Mouse (Mus musculus) urinary bladder, postnatal 4 days (tissue): ENCODE measurements around the gene 6030408B16Rik.
A peak's percentile ranks its signal among the peaks of the same experiment; 100 is the strongest.

Source experiments
- DNase-seq, 2 experiments: peaks; one replicate each; pipeline ENCODE4 v3.0.0; 2021 to 2022; ENCODE audit warnings: low spot score in 2 of 2

Gene 6030408B16Rik

GRCm38 (mm10) chr15:101297988-101298387, 5.0 kb downstream of the 6030408B16Rik start:
- DNase-seq, result no peak

- DNase-seq, result no peak
These were observed 5.5 kb downstream of the 6030408B16Rik start for GRCm38 (mm10) chr15:101298550-101298949.

- DNase-seq, result no peak
These were observed 6.5 kb downstream of the 6030408B16Rik start for GRCm38 (mm10) chr15:101299480-101299960.

DNA sequence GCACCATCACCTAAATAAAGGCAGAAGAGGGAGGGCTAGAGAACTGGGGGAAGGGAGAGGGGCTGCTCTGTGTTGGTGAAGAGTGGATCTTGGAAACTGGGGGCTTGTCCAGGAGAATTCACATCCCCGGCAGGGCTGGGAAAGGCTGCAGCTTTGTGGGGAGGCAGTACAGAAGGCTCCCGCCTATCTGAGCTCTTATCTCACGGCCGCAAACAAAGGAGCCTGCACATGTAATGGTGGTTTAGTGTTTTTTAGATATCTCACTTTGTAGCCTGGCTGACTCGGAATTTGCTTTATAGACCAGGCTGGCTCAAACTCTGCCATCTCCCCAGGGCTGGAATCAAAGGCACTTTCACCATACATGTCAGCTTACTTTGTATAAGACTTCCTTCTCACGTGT, 7.1 kb downstream of the 6030408B16Rik start:
- DNase-seq, result no peak

DNA sequence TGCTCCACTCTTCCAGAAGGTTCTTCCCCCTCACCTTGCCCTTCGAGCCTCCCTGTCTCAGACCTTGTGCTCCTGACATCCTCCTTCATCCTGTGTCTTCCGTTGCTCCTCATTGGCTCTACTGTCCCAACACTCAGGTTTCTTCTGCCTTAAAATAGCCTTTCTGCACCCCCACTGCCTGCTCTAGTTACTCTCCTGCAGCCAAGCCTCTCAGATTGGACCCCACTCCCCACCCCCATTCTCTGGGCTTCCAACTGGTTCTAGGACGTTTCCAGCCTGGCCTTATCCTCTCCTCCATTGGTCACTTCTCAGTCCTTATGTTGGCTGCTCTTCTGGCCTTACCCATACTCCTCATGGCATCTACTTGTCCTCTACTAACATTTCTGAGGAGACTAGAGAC, 9.2 kb downstream of the 6030408B16Rik start:
- DNase-seq, result no peak

GRCm38 (mm10) chr15:101303830-101304229, 10.8 kb downstream of the 6030408B16Rik start:
- DNase-seq, result no peak

GRCm38 (mm10) chr15:101306459-101306858, 13.4 kb downstream of the 6030408B16Rik start:
- DNase-seq, result no peak

DNA sequence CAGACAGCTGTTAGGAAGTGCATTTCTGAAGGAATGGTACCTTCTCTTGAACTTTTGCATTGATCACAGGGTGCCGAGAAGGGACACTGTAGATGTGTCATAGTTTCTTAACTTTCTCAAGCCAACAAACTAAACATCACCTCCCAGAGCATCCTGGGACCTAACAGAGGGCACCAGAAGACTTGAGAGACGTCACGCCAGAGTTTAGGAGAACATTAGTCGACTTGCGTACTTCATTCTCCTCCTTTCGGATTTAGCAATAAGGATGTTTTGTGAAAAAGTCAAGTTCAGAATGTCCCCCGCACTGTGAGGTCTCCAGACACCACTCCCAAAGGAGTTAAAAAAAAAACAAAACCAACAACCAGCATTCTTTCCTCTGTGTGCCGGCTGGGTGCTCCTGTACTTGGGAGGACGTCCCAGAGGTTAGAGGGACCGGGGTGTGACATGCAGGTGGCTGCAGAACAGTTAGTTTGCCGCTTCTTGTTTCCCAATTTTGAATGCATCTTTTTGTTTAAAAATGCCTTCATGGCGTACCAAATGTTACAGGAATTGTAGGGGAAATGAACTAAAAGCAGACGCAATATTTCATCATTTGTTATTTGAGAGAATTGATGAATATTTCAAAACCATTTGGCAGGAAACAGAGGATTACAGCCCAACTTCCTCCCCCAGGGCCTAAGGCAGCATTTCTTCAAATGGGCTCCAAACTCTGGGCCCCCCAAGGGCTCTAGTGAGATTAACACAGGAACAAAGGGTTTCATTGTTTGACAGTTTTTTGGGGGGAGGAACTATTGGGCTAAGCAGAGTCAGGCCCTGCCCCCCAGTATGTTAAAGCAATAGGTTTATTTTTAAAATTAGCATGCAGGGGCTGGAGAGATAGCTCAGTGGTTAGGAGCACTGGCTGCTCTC, 15.7 kb downstream of the 6030408B16Rik start:
- DNase-seq, result no peak

DNA sequence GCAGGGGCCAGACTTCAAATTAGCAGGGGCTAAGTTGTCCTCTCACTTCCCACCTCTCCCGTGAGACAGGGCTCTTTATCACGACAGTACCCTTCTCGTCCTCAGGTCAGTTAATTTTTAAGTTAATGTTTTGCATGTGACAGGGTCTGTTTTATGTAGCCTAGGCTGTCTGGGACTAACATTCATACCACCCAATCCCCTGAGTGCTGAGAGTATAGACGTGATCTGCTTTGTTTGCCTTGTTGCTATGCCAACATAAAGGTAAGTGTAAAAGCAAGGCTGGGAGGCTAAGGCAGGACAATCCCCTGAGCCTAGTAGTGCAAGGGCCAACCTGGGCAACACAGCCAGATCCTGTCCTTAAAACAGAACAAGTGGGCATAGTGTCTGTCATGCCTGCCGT, 16.5 kb downstream of the 6030408B16Rik start:
- no peak for DNase-seq

DNA sequence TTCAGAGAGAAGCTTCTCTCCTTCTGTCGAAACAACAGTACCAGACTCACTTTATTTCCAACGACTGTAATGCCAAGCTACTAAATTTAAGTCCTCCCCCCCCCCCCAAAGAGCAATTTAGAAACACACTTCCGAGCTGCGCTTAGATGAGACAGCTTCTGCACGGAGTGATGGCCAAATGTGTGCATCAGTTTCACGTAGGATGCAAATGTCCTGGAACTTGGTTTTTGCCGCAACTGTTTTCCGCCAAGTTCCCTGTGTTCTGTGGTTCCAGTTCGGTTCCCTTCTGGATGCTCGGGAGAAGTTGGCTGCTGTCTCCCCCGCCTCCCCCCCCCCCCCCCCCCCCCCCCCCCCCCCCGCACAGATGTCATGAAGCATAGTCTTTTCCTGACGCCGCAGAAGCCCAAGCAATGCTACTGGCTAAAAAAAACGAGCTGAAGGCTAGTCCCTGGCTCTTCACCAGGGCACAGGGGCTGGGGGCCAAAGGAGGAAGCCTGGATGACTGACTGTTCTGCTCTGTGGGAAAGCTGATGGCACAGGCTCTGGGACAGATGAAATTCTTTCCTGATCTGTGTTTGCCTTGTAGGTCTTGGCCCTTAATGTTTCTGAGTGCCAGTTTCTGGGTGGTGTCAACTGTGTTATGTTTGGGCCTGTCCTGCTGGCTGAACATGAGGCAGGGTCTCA, 18.2 kb downstream of the 6030408B16Rik start:
- no peak for DNase-seq

- no peak for DNase-seq
These were observed 19.0 kb downstream of the 6030408B16Rik start for GRCm38 (mm10) chr15:101312006-101312405.

DNA sequence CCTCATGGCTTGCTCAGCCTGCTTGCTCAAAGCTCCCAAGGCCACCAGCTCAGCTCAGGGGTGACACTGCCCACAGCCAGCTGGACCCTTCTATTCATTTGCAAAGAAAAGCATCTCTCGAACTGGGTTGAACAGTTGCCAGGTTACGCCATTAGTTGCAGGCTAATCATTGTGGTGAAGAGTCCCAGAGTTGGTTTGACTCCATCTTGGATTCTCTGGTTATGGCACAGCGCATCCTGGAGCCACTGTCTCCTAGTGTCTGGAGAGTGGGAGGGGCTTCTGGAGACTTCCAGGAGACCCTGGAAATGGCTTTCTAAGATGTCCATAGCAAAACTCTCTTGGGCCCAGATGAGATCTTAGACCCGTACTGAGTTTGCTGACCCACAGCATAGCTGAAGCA, 22.4 kb downstream of the 6030408B16Rik start:
- DNase-seq, result no peak

DNA sequence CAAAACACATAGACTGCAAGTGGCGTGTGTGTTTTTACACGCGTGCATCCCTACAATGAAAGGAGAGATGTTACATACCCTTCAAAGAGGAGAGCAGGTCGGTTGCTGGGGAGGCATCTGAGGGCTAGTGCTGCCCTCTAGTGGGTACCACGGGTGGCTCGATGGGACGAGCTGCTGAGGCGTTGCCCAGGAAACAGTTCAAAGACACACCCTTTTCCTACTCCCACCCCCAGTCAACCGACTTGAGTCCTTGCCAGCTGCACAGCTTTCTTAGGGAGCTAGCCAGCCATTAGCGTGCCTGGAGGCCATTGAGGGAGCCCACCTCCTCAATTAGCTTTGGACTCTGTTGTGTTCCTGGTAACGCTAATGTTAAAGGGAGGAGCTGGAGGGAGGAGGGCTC, 22.8 kb downstream of the 6030408B16Rik start:
- peak; percentile 88 to 90 for DNase-seq

- DNase-seq, result no peak
These were observed 23.4 kb downstream of the 6030408B16Rik start for GRCm38 (mm10) chr15:101316279-101316912.

DNA sequence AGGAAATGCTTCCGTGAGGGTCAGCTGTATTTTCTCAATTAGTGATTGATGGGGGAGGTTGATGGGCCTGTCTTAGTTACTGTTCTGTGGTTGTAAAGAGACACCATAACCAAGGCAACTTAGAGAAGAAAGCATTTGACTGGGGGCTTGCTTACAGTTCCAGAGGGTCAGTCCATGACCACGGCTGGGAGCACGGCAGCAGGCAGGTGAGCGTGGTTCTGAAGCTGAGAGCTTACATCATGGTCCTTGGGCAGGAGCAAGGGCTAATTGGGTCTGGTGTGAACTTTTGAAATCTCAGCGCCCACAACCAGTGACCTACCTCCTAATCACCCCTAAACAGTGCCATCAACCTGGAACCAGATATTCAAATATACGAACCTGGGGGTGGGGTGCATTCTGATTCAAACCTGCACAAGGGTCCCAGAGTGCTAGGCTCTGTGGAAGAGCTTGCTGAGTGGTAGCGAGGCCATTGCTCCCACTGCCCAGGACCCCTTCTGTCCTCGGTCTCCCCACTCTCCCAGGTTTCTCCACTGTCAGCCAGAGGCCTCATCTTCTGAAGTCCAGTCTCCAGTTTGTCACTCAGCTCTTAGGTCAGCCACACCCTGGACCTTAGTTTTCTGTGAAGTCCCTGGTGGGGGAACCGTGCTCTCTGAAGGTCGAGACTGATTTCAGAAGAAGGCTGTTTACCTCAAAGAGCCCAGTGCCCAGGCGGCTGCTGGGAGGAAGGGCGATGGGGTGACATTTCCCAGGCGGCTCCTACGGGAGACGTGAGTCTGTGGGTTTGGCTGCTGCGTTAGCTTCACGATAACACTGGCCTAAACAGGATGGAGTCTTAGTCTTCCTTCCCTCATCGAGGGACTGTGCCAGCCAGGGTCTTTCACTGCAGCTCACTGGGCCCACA, 24.2 kb downstream of the 6030408B16Rik start:
- no peak for DNase-seq

GRCm38 (mm10) chr15:101317814-101318500, 24.9 kb downstream of the 6030408B16Rik start:
- no peak for DNase-seq

GRCm38 (mm10) chr15:101318889-101319765, 26.1 kb downstream of the 6030408B16Rik start:
- no peak for DNase-seq

- no peak for DNase-seq
These were observed 27.1 kb downstream of the 6030408B16Rik start for GRCm38 (mm10) chr15:101320010-101320617.

GRCm38 (mm10) chr15:101320618-101321041, 27.6 kb downstream of the 6030408B16Rik start:
- DNase-seq, result no peak
